Mouse (Mus musculus): ENCODE data around the gene Gli3. TPM values are rescaled to one million over a fixed set of nuclear protein-coding genes. Genes with fewer than 3 reads are reported as not detected.

The Gli3 gene
- polyA plus RNA-seq, 1 experiment from 2014 or later: 14.1 TPM

DNA sequence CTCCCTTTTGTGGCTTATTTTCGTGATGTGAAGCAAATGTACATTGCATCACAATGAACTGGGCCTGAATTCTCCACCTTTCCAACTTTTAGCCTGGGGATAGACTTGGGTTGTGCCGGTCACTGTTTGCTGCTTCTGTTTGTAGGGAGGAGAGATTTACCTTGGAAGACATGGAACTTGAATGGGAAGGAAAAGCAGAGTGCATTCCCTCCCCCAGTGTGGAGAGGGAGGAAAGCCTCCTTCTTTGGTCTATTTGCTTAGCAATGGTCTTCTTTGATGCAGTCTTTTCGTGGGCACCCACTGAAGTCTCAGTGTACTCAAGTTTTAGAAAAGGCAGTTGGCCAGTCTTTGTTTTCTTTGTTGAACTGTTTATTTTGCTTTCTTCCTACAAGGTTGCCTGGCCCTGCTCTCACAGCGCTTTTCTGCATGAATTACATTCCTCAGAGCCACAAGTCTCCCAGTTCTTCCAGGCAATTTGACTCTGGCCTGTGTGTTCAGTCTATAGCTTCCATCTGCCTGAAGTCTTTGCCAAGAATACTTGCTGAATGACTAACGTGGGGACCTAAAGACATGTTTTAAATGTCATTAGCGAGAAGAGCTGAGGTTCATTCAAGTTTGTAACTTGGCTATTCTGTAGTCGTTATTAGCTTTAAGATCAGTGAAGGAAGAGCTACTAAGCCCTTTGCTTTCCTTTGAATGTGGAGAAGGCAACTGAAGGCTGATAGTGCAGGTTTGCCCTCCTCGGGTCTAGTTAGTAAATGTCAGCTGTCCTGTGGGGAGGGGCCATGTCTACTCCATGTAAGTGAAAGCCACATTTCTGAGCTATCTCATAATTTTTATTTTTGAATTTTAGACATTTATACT, 161.7 kb downstream of the Gli3 start:
- Histone ChIP-seq H3K4me3 (ENCODE audit: low read depth, low read length) (no peak overlapping the region), H3K27me3 (replicated peaks; ENCODE audit: control insufficient read depth, insufficient read depth, low read length) (no peaks in the 10 kb centered on the region), H3K36me3 (ENCODE audit: control insufficient read depth, insufficient read depth, low read length) (no peaks in the 10 kb centered on the region), H3K9ac (ENCODE audit: low read length) (no peak overlapping the region), H3K9me3 (replicated peaks; ENCODE audit: control insufficient read depth, low read length) (no peaks in the 10 kb centered on the region), H3K4me2 (ENCODE audit: low read length) (0 out of 2 replicates have a peak overlapping the region, but pooled peaks have one; percentile 12), H3K27ac (ENCODE audit: low read depth, low read length) (peak overlapping the region; percentile 52), H3K4me1 (ENCODE audit: control insufficient read depth, insufficient read depth, low read length) (peaks cover 52% of the 10 kb centered on the region)
- DNase-seq (ENCODE audit: low spot score) (peak; percentile 84), ATAC-seq (peak; percentile 70)
- 5% methylated on average over 8 of the region's 8 CpGs for WGBS

DNA sequence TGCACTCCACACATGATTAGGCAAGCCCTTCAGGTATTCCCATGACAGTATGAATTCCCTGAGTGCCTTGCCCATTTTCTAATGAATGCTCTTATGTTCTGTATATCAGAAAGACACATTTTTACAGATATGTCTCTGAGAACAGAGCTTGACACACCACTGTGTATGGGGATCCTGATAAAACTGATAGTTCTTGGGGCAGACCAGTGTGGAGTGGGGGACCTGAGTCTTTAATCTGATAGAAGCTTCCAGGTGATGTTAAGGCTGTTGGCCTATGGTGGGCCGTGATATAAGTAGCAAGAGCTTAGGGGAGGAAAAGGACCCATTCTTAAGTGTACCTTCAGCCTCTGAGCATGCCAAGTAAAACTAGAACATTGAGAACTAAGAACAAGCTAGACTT, 178.5 kb downstream of the Gli3 start:
- no peak overlapping the region for H3K9ac ChIP-seq (ENCODE audit: low read length)
- H3K4me1 ChIP-seq (ENCODE audit: control insufficient read depth, insufficient read depth, low read length): no peaks in the 10 kb centered on the region
- no peak overlapping the region for H3K4me3 ChIP-seq (ENCODE audit: low read depth, low read length)
- H3K27ac ChIP-seq (ENCODE audit: low read depth, low read length): no peak overlapping the region
- DNase-seq (ENCODE audit: low spot score) (no peak), ATAC-seq (no peak)
- H3K9me3 ChIP-seq (replicated peaks; ENCODE audit: control insufficient read depth, low read length): no peaks in the 10 kb centered on the region
- 95% methylated on average over 1 of the region's 1 CpGs for WGBS
- H3K36me3 ChIP-seq (ENCODE audit: control insufficient read depth, insufficient read depth, low read length): 0 out of 2 replicates have a peak, but pooled peaks cover 6% of the 10 kb centered on the region
- H3K27me3 ChIP-seq (replicated peaks; ENCODE audit: control insufficient read depth, insufficient read depth, low read length): no peaks in the 10 kb centered on the region
- no peak overlapping the region for H3K4me2 ChIP-seq (ENCODE audit: low read length)

DNA sequence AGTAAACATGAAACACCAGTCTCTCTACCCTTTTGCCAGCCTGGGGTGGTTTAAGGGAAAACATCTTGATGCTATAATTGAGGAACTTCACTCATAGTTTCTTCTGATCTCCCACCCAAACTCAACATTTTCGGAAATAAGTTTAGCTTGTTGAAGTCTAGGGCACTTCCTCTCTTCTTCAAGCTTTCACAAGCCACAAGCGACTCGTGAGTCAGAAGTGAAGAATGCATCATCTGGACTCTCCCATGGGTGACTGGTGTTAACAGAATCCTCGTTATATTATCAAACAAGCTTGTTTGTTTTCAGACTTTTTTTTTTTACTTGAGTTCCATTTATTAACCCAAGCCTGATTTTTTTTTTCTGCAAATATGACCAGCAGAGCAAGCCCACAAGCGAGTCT, 197.5 kb downstream of the Gli3 start:
- Histone ChIP-seq H3K4me1 (ENCODE audit: control insufficient read depth, insufficient read depth, low read length) (no peaks in the 10 kb centered on the region), H3K36me3 (ENCODE audit: control insufficient read depth, insufficient read depth, low read length) (peaks cover 32% of the 10 kb centered on the region), H3K27ac (ENCODE audit: low read depth, low read length) (no peak overlapping the region), H3K27me3 (replicated peaks; ENCODE audit: control insufficient read depth, insufficient read depth, low read length) (no peaks in the 10 kb centered on the region), H3K9me3 (replicated peaks; ENCODE audit: control insufficient read depth, low read length) (no peaks in the 10 kb centered on the region), H3K4me3 (ENCODE audit: low read depth, low read length) (no peak overlapping the region), H3K9ac (ENCODE audit: low read length) (no peak overlapping the region), H3K4me2 (ENCODE audit: low read length) (no peak overlapping the region)
- no peak for ATAC-seq
- DNase-seq (ENCODE audit: low spot score): no peak
- 88% methylated on average over 5 of the region's 5 CpGs for WGBS

DNA sequence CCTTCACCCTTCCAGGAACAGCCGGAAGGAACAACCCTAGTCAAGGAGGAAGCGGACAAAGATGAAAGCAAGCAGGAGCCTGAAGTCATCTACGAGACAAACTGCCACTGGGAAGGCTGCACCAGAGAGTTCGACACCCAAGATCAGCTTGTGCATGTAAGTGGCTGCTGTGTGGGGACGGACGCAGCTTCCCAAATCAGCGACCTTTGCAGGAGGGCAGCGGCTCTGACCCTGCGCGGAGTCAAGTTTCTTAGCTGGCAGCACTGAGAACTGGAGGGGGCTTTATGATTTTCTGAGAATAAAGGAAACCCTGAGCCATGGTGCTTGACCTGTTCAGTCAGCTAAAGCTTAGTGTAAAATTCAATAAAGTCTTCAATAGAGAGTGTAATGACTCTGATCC, 199.3 kb downstream of the Gli3 start:
- H3K4me1 ChIP-seq (ENCODE audit: control insufficient read depth, insufficient read depth, low read length): no peaks in the 10 kb centered on the region
- peaks cover 38% of the 10 kb centered on the region for H3K36me3 ChIP-seq (ENCODE audit: control insufficient read depth, insufficient read depth, low read length)
- H3K4me2 ChIP-seq (ENCODE audit: low read length): no peak overlapping the region
- no peaks in the 10 kb centered on the region for H3K27me3 ChIP-seq (replicated peaks; ENCODE audit: control insufficient read depth, insufficient read depth, low read length)
- no peak overlapping the region for H3K9ac ChIP-seq (ENCODE audit: low read length)
- ATAC-seq (no peak), DNase-seq (ENCODE audit: low spot score) (no peak)
- WGBS: 87% methylated on average over 10 of the region's 10 CpGs
- no peak overlapping the region for H3K27ac ChIP-seq (ENCODE audit: low read depth, low read length)
- no peak overlapping the region for H3K4me3 ChIP-seq (ENCODE audit: low read depth, low read length)
- no peaks in the 10 kb centered on the region for H3K9me3 ChIP-seq (replicated peaks; ENCODE audit: control insufficient read depth, low read length)

DNA sequence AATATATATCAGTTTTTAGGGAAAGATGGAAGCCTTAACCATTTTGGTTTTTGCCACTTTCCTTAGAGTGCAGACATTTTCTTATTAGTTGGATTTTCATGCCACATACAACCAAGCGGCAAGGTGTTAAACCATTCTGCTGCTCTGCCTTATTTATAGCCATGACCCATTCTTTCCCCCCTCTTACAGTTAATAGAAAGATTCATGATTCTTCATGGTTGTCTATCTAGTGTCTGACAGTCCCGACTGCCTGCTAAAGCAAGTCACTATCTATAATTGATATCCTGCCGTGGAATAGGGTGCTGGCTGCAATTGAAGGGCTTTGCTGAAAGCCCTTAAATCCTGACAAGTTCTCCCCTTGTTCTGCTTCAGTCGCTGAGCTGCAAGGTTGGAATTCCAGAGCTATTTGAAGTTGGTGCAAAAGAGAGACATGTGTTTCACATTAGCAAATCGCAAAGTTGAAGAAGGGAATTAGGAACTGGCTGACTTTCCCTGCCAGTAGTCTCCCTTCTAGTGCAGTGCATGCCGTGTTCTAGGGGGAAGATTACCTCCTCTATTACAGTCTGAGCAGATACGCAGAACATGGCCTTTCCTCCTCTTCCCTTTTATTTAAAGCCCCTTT, 201.7 kb downstream of the Gli3 start:
- 59% methylated on average over 7 of the region's 7 CpGs for WGBS
- ATAC-seq (no peak), DNase-seq (ENCODE audit: low spot score) (no peak)
- Histone ChIP-seq H3K4me1 (ENCODE audit: control insufficient read depth, insufficient read depth, low read length) (no peaks in the 10 kb centered on the region), H3K36me3 (ENCODE audit: control insufficient read depth, insufficient read depth, low read length) (peaks cover 32% of the 10 kb centered on the region), H3K9ac (ENCODE audit: low read length) (no peak overlapping the region), H3K4me3 (ENCODE audit: low read depth, low read length) (no peak overlapping the region), H3K9me3 (replicated peaks; ENCODE audit: control insufficient read depth, low read length) (no peaks in the 10 kb centered on the region), H3K27me3 (replicated peaks; ENCODE audit: control insufficient read depth, insufficient read depth, low read length) (no peaks in the 10 kb centered on the region), H3K27ac (ENCODE audit: low read depth, low read length) (no peak overlapping the region), H3K4me2 (ENCODE audit: low read length) (no peak overlapping the region)

DNA sequence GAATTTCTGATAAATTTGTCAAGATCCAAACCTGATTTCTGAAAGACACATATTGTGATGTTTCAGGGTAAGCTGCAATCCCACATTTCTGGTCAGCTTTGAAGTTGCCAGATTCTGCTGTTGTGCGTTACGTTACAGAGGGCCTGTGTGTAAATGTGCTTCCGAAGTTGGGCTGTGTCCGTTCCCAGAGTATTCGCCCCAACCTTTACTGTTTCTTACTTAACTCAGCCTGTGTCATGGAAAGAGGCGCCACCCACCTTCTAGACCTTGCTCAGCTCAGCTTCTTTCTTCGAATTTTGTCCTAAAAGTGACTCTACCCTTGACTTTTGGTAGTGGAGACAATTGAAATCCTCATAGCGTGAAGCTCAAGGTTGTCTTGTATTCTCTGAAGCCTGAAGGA, 202.5 kb downstream of the Gli3 start:
- no peak overlapping the region for H3K27ac ChIP-seq (ENCODE audit: low read depth, low read length)
- H3K36me3 ChIP-seq (ENCODE audit: control insufficient read depth, insufficient read depth, low read length): peaks cover 24% of the 10 kb centered on the region
- H3K4me1 ChIP-seq (ENCODE audit: control insufficient read depth, insufficient read depth, low read length): no peaks in the 10 kb centered on the region
- no peaks in the 10 kb centered on the region for H3K27me3 ChIP-seq (replicated peaks; ENCODE audit: control insufficient read depth, insufficient read depth, low read length)
- H3K9ac ChIP-seq (ENCODE audit: low read length): no peak overlapping the region
- H3K9me3 ChIP-seq (replicated peaks; ENCODE audit: control insufficient read depth, low read length): no peaks in the 10 kb centered on the region
- no peak overlapping the region for H3K4me2 ChIP-seq (ENCODE audit: low read length)
- DNase-seq (ENCODE audit: low spot score) (no peak), ATAC-seq (no peak)
- 91% methylated on average over 8 of the region's 8 CpGs for WGBS
- no peak overlapping the region for H3K4me3 ChIP-seq (ENCODE audit: low read depth, low read length)

DNA sequence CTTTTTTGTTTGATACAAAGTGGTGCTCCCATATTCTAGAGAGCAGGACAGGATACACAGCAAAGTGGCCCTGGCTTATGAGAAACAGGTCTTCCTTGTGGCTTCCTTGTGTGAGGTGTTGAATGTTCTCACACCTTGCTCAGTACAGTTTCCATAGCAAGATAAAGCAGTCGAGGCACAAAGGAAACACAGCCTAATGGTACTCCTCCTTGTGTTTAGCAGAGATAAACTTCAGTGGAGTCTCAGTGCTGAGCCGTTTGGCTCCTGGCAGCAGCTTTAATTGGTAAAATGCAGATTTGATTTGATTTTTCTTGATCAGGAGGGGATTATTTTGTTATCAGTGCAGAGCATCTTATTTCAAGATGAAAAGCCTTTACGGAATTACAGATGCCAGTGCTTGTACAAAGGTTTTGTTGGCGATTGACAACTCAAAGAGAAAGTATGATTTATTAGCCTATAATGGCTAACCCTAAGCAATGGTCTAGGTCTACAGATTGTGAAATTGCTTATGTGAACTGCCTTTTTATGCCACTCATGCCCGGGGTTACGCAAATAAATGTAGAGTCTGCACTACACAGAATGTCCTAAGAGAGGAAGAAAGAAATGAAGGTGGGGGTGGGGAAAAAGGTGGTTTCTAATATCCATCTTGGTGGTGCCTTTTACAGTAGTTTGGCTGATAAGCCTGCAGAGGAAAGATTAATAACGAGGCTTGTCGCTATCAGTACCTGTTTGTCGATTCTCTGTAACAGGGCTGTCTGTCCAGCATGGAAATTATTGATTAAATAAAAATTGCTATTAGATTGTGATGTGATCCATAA, 207.3 kb downstream of the Gli3 start:
- H3K27ac ChIP-seq (ENCODE audit: low read depth, low read length): no peak overlapping the region
- H3K36me3 ChIP-seq (ENCODE audit: control insufficient read depth, insufficient read depth, low read length): 0 out of 2 replicates have a peak, but pooled peaks cover 7% of the 10 kb centered on the region
- ATAC-seq: no peak
- no peaks in the 10 kb centered on the region for H3K27me3 ChIP-seq (replicated peaks; ENCODE audit: control insufficient read depth, insufficient read depth, low read length)
- no peak overlapping the region for H3K9ac ChIP-seq (ENCODE audit: low read length)
- no peaks in the 10 kb centered on the region for H3K9me3 ChIP-seq (replicated peaks; ENCODE audit: control insufficient read depth, low read length)
- WGBS: 79% methylated on average over 9 of the region's 9 CpGs
- no peak overlapping the region for H3K4me3 ChIP-seq (ENCODE audit: low read depth, low read length)
- no peaks in the 10 kb centered on the region for H3K4me1 ChIP-seq (ENCODE audit: control insufficient read depth, insufficient read depth, low read length)
- no peak for DNase-seq (ENCODE audit: low spot score)
- no peak overlapping the region for H3K4me2 ChIP-seq (ENCODE audit: low read length)

DNA sequence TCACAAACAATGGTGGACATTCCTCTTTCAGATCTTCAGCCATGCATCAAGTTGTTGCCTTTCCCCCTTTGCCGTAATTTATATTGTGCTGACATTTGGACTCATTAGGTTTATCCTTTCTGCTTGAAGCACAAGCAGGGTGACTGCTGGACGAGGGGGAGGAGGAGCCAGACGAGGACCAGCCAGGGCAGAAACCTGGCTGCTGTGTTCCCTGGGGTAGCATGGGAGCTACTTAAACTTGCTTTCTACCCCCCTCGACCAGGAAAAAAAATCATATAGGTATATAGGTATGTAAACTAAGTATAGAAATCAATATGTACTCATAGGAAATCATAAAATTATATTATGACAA, 207.9 kb downstream of the Gli3 start:
- DNase-seq (ENCODE audit: low spot score) (no peak), ATAC-seq (no peak)
- H3K36me3 ChIP-seq (ENCODE audit: control insufficient read depth, insufficient read depth, low read length): 0 out of 2 replicates have a peak, but pooled peaks cover 1% of the 10 kb centered on the region
- H3K4me2 ChIP-seq (ENCODE audit: low read length): no peak overlapping the region
- H3K27ac ChIP-seq (ENCODE audit: low read depth, low read length): no peak overlapping the region
- 56% methylated on average over 4 of the region's 4 CpGs for WGBS
- no peaks in the 10 kb centered on the region for H3K4me1 ChIP-seq (ENCODE audit: control insufficient read depth, insufficient read depth, low read length)
- no peaks in the 10 kb centered on the region for H3K27me3 ChIP-seq (replicated peaks; ENCODE audit: control insufficient read depth, insufficient read depth, low read length)
- no peaks in the 10 kb centered on the region for H3K9me3 ChIP-seq (replicated peaks; ENCODE audit: control insufficient read depth, low read length)
- H3K4me3 ChIP-seq (ENCODE audit: low read depth, low read length): no peak overlapping the region
- no peak overlapping the region for H3K9ac ChIP-seq (ENCODE audit: low read length)
